Mouse (Mus musculus) stomach, embryonic 15.5 days (tissue): ENCODE results near the gene Tas2r135. TPM values are rescaled to one million over a fixed set of nuclear protein-coding genes. Genes with fewer than 3 reads are reported as not detected.

ENCODE experiments used
- ATAC-seq: fragments of 200-750 bp; cut with Nextera tagmentation; 2 replicates; pipeline ENCODE4 v1.8.0; 2017; ENCODE audit warnings: low read depth, moderate number of reproducible peaks, moderate TSS enrichment; ENCODE audit not compliant: insufficient read depth, low FRiP score
- H3K27ac ChIP-seq: fragments of 300-500 bp; sonication (generic); 2 replicates; pipeline ENCODE4 v1.5.1; 2015; ENCODE audit warnings: mild to moderate bottlenecking, inconsistent platforms
- H3K27me3 ChIP-seq: fragments of 300-500 bp; sonication (generic); replicated peaks from 2 replicates; pipeline ENCODE4 v1.6.1; 2015; ENCODE audit warnings: inconsistent platforms
- H3K36me3 ChIP-seq: fragments of 300-500 bp; sonication (generic); 2 replicates; pipeline ENCODE4 v1.6.1; 2015; ENCODE audit warnings: inconsistent platforms
- H3K4me1 ChIP-seq: fragments of 300-500 bp; sonication (generic); 2 replicates; pipeline ENCODE4 v1.6.1; 2015; ENCODE audit warnings: inconsistent platforms
- H3K4me2 ChIP-seq: fragments of 300-500 bp; sonication (generic); 2 replicates; pipeline ENCODE4 v1.6.1; 2015; ENCODE audit warnings: mild to moderate bottlenecking, inconsistent platforms
- H3K4me3 ChIP-seq: fragments of 300-500 bp; sonication (generic); replicated peaks from 2 replicates; pipeline ENCODE4 v1.5.1; 2015; ENCODE audit warnings: inconsistent platforms
- H3K9ac ChIP-seq: fragments of 300-500 bp; sonication (generic); 2 replicates; pipeline ENCODE4 v1.6.1; 2015; ENCODE audit warnings: inconsistent platforms
- H3K9me3 ChIP-seq: fragments of 300-500 bp; sonication (generic); 2 replicates; pipeline ENCODE4 v1.6.1; 2016; ENCODE audit warnings: inconsistent platforms
- WGBS: fragments of 180-500 bp; shearing (Covaris S2); methylation state at CpG from one replicate; pipeline ENCODE4 v1.1.7; 2015; 5-methylcytosine and 5-hydroxymethylcytosine counted together
- polyA plus RNA-seq: library from polyadenylated mRNA; unstranded; fragments of >200 nt; fragmentation: Nextera tagmentation; extraction: Ambion mirVana; gene quantifications from 2 replicates; pipeline ENCODE4 v1.2.1, GENCODE M21; 2015

The Tas2r135 gene
- polyA plus RNA-seq, 1 experiment from 2014 or later, result not detected

DNA sequence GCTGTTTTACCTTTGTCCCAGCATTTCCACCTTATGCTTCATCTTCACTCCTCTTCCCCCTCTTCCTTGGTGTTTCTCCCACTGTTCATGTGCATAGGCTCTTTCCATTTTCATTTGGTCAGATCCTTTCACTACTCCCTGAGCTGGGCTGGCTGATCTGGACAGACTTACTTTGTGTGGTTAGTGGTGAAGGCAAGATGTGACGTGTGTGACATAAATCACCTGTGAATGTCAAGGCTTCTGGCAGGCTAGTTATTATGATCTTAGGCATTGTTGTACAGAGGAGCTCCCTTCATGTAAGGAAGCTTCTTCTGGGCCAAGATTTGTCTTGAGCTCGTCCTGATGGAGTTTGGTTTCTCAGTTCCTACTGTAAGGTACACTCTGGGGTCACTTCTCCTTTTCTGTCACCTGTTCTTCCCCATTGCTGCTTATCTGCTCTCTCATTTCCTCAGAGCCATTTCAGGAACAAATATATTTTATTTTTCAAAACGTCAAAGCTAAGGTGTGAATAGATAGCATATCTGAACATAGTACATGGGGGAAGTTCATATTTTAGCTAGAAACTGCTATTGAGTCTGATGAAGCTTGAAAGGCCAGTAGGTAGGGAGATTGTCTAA lies 8.1 kb upstream of the Tas2r135 start:
- Histone ChIP-seq H3K36me3 (no peaks in the 10 kb centered on the region), H3K4me2 (no peak overlapping the region), H3K27ac (peak overlapping the region; percentile 67; the same call in 1 of the 2 replicates), H3K4me1 (peaks cover 8% of the 10 kb centered on the region; the same call in 1 of the 2 replicates), H3K27me3 (no peaks in the 10 kb centered on the region), H3K9me3 (no peaks in the 10 kb centered on the region), H3K4me3 (no peak overlapping the region), H3K9ac (no peak overlapping the region)
- no peak for ATAC-seq
- 46% methylated on average over 3 of the region's 3 CpGs for WGBS

GRCm38 (mm10) chr6:42398285-42398684 lies 6.9 kb upstream of the Tas2r135 start:
- Histone ChIP-seq H3K9ac (no peak overlapping the region), H3K27me3 (no peaks in the 10 kb centered on the region), H3K4me2 (no peak overlapping the region), H3K4me1 (peaks cover 8% of the 10 kb centered on the region; the same call in 1 of the 2 replicates), H3K4me3 (no peak overlapping the region), H3K36me3 (no peaks in the 10 kb centered on the region), H3K27ac (no peak overlapping the region), H3K9me3 (no peaks in the 10 kb centered on the region)
- 74% methylated on average over 3 of the region's 3 CpGs for WGBS
- no peak for ATAC-seq

DNA sequence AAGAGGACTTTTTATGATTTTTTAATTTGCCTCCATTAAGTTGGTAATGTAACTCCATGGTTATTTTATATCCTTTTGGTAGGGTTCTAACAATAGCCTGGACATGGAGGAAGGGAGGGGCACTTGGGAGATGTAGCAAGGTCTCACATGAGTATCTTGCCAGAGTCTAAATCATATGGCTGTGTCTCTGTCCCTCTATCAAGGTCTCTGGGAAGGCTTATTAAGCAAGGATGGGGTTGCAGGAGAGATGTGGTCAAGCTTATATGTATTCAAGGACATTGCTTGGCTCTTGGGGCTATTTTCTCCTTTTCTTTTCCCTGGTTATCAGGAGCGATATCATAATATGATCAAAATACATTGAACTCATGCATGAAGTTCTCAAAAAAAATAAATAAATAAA lies 6.2 kb upstream of the Tas2r135 start:
- 97% methylated on average over 1 of the region's 1 CpGs for WGBS

DNA sequence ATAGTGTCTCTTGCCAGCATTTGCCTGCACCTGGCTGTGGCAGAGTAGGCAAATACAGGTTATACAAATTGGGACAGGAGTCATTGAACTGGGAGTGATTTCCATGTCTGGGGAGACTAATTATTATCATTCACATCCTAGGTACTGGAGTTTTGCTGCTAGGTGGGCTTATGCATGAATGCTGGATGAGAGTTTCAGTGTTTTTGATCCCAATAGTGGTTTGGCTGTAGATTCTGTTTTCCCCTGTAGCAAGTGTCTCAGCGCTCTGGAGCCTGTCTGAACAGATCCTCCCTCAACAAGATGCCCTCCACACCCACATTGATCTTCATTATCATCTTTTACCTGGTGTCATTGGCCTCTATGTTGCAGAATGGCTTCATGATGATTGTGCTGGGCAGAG lies 5.3 kb upstream of the Tas2r135 start, which contains the start of gene Tas2r143:
Tas2r143 (plus strand) TSS at position 301 of the 400 bp plus-strand sequence.
- H3K4me2 ChIP-seq, result no peak within 1 kb of the TSS
- WGBS, result 79% methylated on average over 1 of the region's 1 CpGs

More for the DNA sequence above, 6.2 kb upstream of the Tas2r135 start:
- H3K4me2 ChIP-seq, result no peak overlapping the region
- H3K9me3 ChIP-seq, result no peaks in the 10 kb centered on the region
- H3K4me1 ChIP-seq, result peaks cover 8% of the 10 kb centered on the region; the same call in 1 of the 2 replicates
- H3K36me3 ChIP-seq, result no peaks in the 10 kb centered on the region
- no peak for ATAC-seq
- H3K4me3 ChIP-seq, result no peak overlapping the region
- H3K27me3 ChIP-seq, result no peaks in the 10 kb centered on the region
- H3K27ac ChIP-seq, result no peak overlapping the region
- no peak overlapping the region for H3K9ac ChIP-seq

DNA sequence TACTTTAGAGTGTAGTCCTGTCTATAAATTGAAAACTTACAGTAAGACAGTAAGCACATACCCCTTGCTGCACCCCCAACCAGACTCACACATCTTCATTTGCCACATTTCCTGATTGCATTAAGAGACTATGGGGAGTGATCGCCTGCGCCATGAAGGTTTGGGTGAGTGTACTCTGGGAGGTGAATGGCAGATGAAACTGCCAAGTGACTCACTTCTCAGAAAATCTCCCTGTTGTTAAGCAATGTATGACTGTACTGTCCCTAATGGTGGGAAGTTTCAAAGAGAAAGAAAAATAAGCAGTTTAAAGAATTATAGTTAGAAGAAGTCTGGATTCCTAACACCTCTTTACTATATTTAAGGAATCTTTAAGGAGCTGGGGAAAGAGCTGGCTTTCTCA lies 14.2 kb downstream of the Tas2r135 start:
- Histone ChIP-seq H3K4me3 (no peak overlapping the region), H3K36me3 (no peaks in the 10 kb centered on the region), H3K27ac (no peak overlapping the region), H3K4me2 (no peak overlapping the region), H3K9ac (no peak overlapping the region), H3K9me3 (no peaks in the 10 kb centered on the region), H3K27me3 (no peaks in the 10 kb centered on the region), H3K4me1 (no peaks in the 10 kb centered on the region)
- ATAC-seq, result no peak
- 81% methylated on average over 2 of the region's 2 CpGs for WGBS

More for the DNA sequence above, 5.3 kb upstream of the Tas2r135 start, which contains the start of gene Tas2r143:
- Histone ChIP-seq H3K4me3 (no peak within 1 kb of the TSS), H3K9ac (no peak within 1 kb of the TSS), H3K27me3 (no peaks in the 10 kb centered on the region), H3K4me1 (peaks cover 8% of the 10 kb centered on the region; the same call in 1 of the 2 replicates), H3K9me3 (no peaks in the 10 kb centered on the region), H3K27ac (no peak within 1 kb of the TSS), H3K36me3 (no peaks in the 10 kb centered on the region)
- ATAC-seq, result no peak

- H3K27ac ChIP-seq, result no peak overlapping the region
- H3K27me3 ChIP-seq, result no peaks in the 10 kb centered on the region
- H3K4me3 ChIP-seq, result no peak overlapping the region
- H3K9ac ChIP-seq, result no peak overlapping the region
- no peaks in the 10 kb centered on the region for H3K36me3 ChIP-seq
- no peak overlapping the region for H3K4me2 ChIP-seq
- no peak for ATAC-seq
- no peaks in the 10 kb centered on the region for H3K4me1 ChIP-seq
- WGBS, result 77% methylated on average over 2 of the region's 2 CpGs
- H3K9me3 ChIP-seq, result no peaks in the 10 kb centered on the region
Measured at GRCm38 (mm10) chr6:42421439-42421838, 16.2 kb downstream of the Tas2r135 start.

DNA sequence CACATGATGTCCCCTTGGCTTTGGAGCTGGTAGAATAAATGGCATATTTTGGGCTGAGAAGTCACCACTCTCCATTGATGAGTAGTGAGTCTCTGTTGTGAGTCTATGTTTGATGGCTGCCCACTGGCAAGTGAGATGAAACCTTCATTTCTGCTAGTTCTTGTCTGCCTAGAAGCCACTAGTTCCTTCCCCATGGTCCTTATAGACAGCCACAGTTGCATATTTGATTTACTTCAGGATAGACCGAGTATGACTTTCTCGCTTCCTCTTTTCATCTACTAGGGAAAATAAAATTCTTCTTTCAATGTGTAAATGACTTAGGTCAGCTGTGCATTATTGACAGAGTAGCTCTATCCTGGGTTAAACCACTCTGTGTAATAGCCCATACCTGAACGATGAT lies 19.2 kb downstream of the Tas2r135 start:
- H3K4me3 ChIP-seq, result no peak overlapping the region
- H3K4me1 ChIP-seq, result no peaks in the 10 kb centered on the region
- H3K9me3 ChIP-seq, result no peaks in the 10 kb centered on the region
- 89% methylated on average over 3 of the region's 3 CpGs for WGBS
- H3K4me2 ChIP-seq, result no peak overlapping the region
- no peaks in the 10 kb centered on the region for H3K27me3 ChIP-seq
- no peak overlapping the region for H3K27ac ChIP-seq
- H3K9ac ChIP-seq, result no peak overlapping the region
- H3K36me3 ChIP-seq, result no peaks in the 10 kb centered on the region
- no peak for ATAC-seq

DNA sequence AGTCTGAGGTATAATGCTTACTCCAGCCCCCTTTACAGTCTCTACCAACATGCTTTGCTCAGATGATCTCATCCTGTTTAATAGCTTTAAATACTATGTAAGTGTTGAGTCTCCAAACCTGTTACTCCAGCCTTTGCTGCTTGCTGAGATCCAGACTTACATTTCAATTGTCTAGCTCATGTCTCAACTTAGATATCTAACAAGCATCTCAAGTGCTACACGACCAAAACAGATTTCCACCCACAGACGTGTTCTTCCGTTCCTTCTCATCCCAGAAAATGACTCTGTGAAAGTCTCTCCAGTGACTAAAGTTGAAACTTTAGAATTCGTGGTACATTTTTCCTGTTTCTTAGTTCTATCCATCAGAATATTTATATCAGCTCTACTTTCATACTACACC lies 21.1 kb downstream of the Tas2r135 start:
- 76% methylated on average over 4 of the region's 4 CpGs for WGBS
- Histone ChIP-seq H3K4me2 (no peak overlapping the region), H3K9ac (no peak overlapping the region), H3K27ac (no peak overlapping the region), H3K9me3 (no peaks in the 10 kb centered on the region), H3K4me1 (no peaks in the 10 kb centered on the region), H3K27me3 (no peaks in the 10 kb centered on the region), H3K36me3 (no peaks in the 10 kb centered on the region), H3K4me3 (no peak overlapping the region)
- no peak for ATAC-seq

DNA sequence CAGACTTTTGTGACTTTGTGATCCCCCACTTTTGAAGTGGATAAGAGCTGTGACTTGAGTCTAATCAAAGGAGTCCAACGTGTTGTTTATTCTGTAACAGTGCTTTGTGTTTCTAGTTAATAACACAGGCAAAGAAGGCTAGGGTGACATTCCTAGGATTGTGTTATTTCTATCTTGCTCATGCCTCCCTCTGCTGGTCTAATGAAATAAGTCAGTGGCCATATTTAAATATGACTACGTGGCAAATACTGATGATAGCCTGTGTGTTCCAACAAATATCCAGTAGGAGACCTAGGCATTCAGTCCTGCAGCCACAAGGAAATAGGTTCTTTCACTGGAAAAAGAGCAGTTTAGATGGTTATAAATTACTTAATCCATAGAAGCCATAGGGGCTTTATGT lies 28.3 kb downstream of the Tas2r135 start:
- Histone ChIP-seq H3K4me3 (no peak overlapping the region), H3K36me3 (no peaks in the 10 kb centered on the region), H3K27me3 (no peaks in the 10 kb centered on the region), H3K4me2 (no peak overlapping the region), H3K4me1 (no peaks in the 10 kb centered on the region), H3K9ac (no peak overlapping the region), H3K27ac (no peak overlapping the region), H3K9me3 (no peaks in the 10 kb centered on the region)
- ATAC-seq, result no peak
- 63% methylated on average over 2 of the region's 2 CpGs for WGBS

DNA sequence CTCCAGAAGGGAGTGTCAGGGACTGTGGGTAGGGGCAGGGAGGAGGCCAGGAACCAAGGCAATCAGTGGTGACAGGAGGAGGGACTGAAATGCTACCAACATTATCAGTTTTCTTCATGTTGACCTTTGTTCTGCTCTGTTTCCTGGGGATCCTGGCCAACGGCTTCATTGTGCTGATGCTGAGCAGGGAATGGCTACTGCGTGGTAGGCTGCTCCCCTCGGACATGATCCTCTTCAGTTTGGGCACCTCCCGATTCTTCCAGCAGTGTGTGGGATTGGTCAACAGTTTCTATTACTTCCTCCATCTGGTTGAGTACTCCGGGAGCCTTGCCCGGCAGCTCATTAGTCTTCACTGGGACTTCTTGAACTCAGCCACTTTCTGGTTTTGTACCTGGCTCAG lies 29.2 kb downstream of the Tas2r135 start, which contains the start of gene Tas2r126:
Tas2r126 (plus strand) TSS at position 90 of the 400 bp plus-strand sequence.
- H3K9ac ChIP-seq, result no peak within 1 kb of the TSS
- no peak within 1 kb of the TSS for H3K4me2 ChIP-seq
- 70% methylated on average over 6 of the region's 6 CpGs for WGBS
- H3K27ac ChIP-seq, result no peak within 1 kb of the TSS
- no peak for ATAC-seq
- no peak within 1 kb of the TSS for H3K4me3 ChIP-seq
- no peaks in the 10 kb centered on the region for H3K36me3 ChIP-seq
- no peaks in the 10 kb centered on the region for H3K27me3 ChIP-seq
- H3K4me1 ChIP-seq, result no peaks in the 10 kb centered on the region
- no peaks in the 10 kb centered on the region for H3K9me3 ChIP-seq

GRCm38 (mm10) chr6:42435490-42435889 lies 30.3 kb downstream of the Tas2r135 start:
- no peaks in the 10 kb centered on the region for H3K4me1 ChIP-seq
- no peak overlapping the region for H3K4me2 ChIP-seq
- WGBS, result 64% methylated on average over 2 of the region's 2 CpGs
- no peaks in the 10 kb centered on the region for H3K36me3 ChIP-seq
- no peak for ATAC-seq
- H3K9me3 ChIP-seq, result no peaks in the 10 kb centered on the region
- H3K27ac ChIP-seq, result no peak overlapping the region
- no peak overlapping the region for H3K9ac ChIP-seq
- no peaks in the 10 kb centered on the region for H3K27me3 ChIP-seq
- no peak overlapping the region for H3K4me3 ChIP-seq

DNA sequence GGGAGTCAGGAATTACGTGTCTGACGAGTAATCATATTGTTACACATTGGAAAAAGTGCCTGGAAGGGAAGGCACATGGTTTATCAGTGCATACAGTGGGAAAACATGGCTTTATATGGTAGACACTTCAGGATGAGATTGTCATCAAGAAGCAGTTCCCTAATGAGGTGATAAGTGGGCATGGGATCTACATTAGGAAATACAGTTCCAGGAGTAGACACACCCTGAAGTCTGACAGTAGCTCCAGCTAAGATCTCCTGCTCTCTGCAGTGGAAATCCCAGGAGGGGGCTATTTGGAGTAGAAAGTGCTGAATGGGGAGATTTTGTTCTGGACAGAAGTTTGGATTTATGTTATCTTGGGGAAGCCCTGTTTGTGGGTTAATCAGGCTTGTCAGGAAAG lies 36.2 kb downstream of the Tas2r135 start:
- no peak for ATAC-seq
- 68% methylated on average over 2 of the region's 2 CpGs for WGBS
- H3K27ac ChIP-seq, result no peak overlapping the region

More for the DNA sequence above, 36.2 kb downstream of the Tas2r135 start:
- Histone ChIP-seq H3K9ac (no peak overlapping the region), H3K36me3 (no peaks in the 10 kb centered on the region), H3K4me3 (no peak overlapping the region), H3K9me3 (no peaks in the 10 kb centered on the region), H3K27me3 (no peaks in the 10 kb centered on the region), H3K4me2 (no peak overlapping the region), H3K4me1 (no peaks in the 10 kb centered on the region)
